Mouse (Mus musculus): ENCODE measurements at regions not wholly inside any gene's neighbourhood (a gene's known extent, or its start where the extent isn't known, plus 50 kb on each side); places are given as distances from the start of the nearest gene placed in this dataset.

DNA sequence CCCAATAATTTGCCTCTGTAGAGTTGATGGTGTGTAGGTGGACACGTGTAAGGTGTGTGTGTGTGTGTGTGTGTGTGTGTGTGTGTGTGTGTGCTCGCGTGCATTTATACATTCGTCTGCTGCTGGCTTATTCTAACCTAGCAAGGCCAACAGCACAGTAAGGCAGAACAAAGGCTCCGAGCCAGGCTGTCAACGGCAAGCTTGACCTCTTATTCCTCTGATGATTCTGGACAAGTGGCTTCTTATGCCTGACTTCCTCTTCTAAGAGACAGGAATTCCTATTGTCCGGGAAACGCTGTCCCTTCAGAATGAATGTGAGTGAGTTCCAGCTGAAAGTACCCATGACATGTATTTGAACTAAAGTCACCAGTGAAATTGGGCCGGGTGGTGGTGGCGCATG is 217.7 kb upstream of the Habp2 start:
- Histone ChIP-seq H3K27ac (replicated peaks) (no peak overlapping the region), H3K4me1 (replicated peaks; ENCODE audit: control insufficient read depth, insufficient read depth) (no peaks in the 10 kb centered on the region), H3K9me3 (ENCODE audit: control insufficient read depth, low read length) (no peaks in the 10 kb centered on the region), H3K4me2 (replicated peaks; ENCODE audit: low read depth) (no peak overlapping the region), H3K9ac (ENCODE audit: low read length) (no peak overlapping the region), H3K36me3 (ENCODE audit: control insufficient read depth, insufficient read depth, low read length) (no peaks in the 10 kb centered on the region), H3K4me3 (ENCODE audit: low read depth, low read length) (no peak overlapping the region), H3K27me3 (ENCODE audit: control insufficient read depth, insufficient read depth, low read length) (no peaks in the 10 kb centered on the region)
- WGBS, result 71% methylated on average over 10 of the region's 10 CpGs
- no peak for DNase-seq (ENCODE audit: low spot score)
- no peak for ATAC-seq (ENCODE audit: low FRiP score, low TSS enrichment)
- TF ChIP-seq EP300 (optimal IDR thresholded peaks at IDR 0.05) (no peak), CTCF (IDR thresholded peaks at IDR 0.05; ENCODE audit: low read depth) (no peak)

DNA sequence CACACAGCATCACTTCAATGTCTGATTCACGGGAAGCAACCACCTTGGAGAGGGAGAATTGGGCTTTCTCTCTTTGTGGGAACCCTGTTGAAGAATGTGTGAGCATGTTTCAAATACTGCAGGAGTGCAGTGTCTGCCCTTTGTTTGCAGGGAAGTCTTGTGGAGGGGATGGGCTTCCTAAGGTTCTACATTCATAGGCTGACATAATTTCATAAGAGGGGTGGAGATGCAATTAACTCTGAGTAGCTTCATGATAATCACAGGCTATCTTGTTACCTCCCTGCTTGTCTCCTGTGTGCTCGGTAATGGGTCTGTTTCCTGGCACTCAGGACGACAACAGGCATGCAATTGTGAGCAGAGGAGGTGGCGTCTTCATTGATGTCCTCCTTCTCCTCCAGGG is 215.6 kb upstream of the Habp2 start:
- 59% methylated on average over 4 of the region's 4 CpGs for WGBS
- no peaks in the 10 kb centered on the region for H3K9me3 ChIP-seq (ENCODE audit: control insufficient read depth, low read length)
- ATAC-seq (ENCODE audit: low FRiP score, low TSS enrichment), result no peak
- H3K4me3 ChIP-seq (ENCODE audit: low read depth, low read length), result no peak overlapping the region
- TF ChIP-seq CTCF (IDR thresholded peaks at IDR 0.05; ENCODE audit: low read depth), result no peak
- no peak for DNase-seq (ENCODE audit: low spot score)
- no peaks in the 10 kb centered on the region for H3K4me1 ChIP-seq (replicated peaks; ENCODE audit: control insufficient read depth, insufficient read depth)
- no peaks in the 10 kb centered on the region for H3K36me3 ChIP-seq (ENCODE audit: control insufficient read depth, insufficient read depth, low read length)
- H3K9ac ChIP-seq (ENCODE audit: low read length), result no peak overlapping the region
- H3K27me3 ChIP-seq (ENCODE audit: control insufficient read depth, insufficient read depth, low read length), result no peaks in the 10 kb centered on the region
- H3K4me2 ChIP-seq (replicated peaks; ENCODE audit: low read depth), result no peak overlapping the region
- H3K27ac ChIP-seq (replicated peaks), result no peak overlapping the region

GRCm38 (mm10) chr19:56076128-56076527 is 210.8 kb upstream of the Habp2 start:
- no peaks in the 10 kb centered on the region for H3K36me3 ChIP-seq (ENCODE audit: control insufficient read depth, insufficient read depth, low read length)
- WGBS, result 79% methylated on average over 8 of the region's 8 CpGs
- no peak overlapping the region for H3K4me3 ChIP-seq (ENCODE audit: low read depth, low read length)
- no peaks in the 10 kb centered on the region for H3K27me3 ChIP-seq (ENCODE audit: control insufficient read depth, insufficient read depth, low read length)
- H3K9me3 ChIP-seq (ENCODE audit: control insufficient read depth, low read length), result no peaks in the 10 kb centered on the region
- no peak overlapping the region for H3K27ac ChIP-seq (replicated peaks)
- TF ChIP-seq CTCF (IDR thresholded peaks at IDR 0.05; ENCODE audit: low read depth) (no peak), EP300 (optimal IDR thresholded peaks at IDR 0.05) (no peak)
- DNase-seq (ENCODE audit: low spot score), result no peak
- H3K4me1 ChIP-seq (replicated peaks; ENCODE audit: control insufficient read depth, insufficient read depth), result no peaks in the 10 kb centered on the region
- no peak for ATAC-seq (ENCODE audit: low FRiP score, low TSS enrichment)
- no peak overlapping the region for H3K9ac ChIP-seq (ENCODE audit: low read length)
- H3K4me2 ChIP-seq (replicated peaks; ENCODE audit: low read depth), result no peak overlapping the region

DNA sequence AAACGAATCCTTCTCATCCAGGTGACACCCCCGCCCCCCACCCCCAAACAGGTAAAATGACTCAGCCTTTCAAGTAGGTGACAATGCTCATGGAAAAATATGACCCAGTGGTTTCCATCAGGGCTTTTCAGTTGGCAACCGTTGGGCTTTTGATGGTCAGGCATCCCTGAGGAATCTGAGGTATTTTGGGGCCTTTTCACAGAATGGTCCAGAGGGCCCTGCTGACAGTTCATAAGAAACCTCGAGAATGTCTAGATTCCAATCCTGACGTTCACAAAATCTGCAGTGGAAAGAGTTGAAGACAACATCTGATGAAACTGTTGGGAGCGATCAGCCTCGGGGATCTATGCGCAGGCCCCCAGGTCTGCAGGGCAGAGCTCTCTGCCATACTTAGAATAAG is 209.4 kb upstream of the Habp2 start:
- H3K27me3 ChIP-seq (ENCODE audit: control insufficient read depth, insufficient read depth, low read length), result no peaks in the 10 kb centered on the region
- no peaks in the 10 kb centered on the region for H3K4me1 ChIP-seq (replicated peaks; ENCODE audit: control insufficient read depth, insufficient read depth)
- WGBS, result 74% methylated on average over 8 of the region's 8 CpGs
- no peak overlapping the region for H3K4me3 ChIP-seq (ENCODE audit: low read depth, low read length)
- no peaks in the 10 kb centered on the region for H3K36me3 ChIP-seq (ENCODE audit: control insufficient read depth, insufficient read depth, low read length)
- H3K9me3 ChIP-seq (ENCODE audit: control insufficient read depth, low read length), result no peaks in the 10 kb centered on the region
- DNase-seq (ENCODE audit: low spot score), result no peak
- H3K27ac ChIP-seq (replicated peaks), result no peak overlapping the region
- ATAC-seq (ENCODE audit: low FRiP score, low TSS enrichment), result no peak
- no peak overlapping the region for H3K4me2 ChIP-seq (replicated peaks; ENCODE audit: low read depth)
- TF ChIP-seq EP300 (optimal IDR thresholded peaks at IDR 0.05), result no peak
- TF ChIP-seq CTCF (IDR thresholded peaks at IDR 0.05; ENCODE audit: low read depth), result no peak
- H3K9ac ChIP-seq (ENCODE audit: low read length), result no peak overlapping the region

DNA sequence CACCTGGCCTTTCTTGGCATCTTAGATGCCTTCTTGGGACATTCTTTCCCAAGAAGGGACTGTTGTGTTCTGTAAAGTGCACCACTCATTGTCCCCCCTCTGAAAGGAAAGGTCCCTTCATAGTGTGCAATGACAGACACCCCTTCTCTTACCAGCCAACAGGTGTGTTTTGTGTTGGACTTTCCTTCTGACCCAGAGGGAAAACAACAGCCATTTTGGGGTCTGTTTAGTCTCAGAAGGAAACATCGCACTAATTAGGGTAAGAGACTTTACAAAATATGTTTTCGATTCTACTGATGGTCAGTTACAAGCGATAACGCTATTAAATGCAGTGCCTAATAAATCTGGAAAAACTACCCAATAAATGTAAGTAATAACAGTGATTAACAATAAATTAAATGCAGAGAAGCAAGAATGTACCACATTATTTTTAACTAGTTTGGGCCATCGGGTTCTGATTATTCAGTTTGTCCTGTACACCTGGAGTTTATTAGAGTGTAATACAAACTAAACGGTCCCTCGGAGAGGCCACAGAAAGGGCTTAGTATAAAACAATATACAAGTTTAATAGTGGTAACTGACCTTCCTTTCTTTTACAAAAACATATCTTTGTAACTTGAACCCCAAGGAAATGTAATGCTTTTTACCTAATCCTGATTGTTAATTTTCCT is 200.4 kb upstream of the Habp2 start:
- no peaks in the 10 kb centered on the region for H3K27me3 ChIP-seq (ENCODE audit: control insufficient read depth, insufficient read depth, low read length)
- 75% methylated on average over 7 of the region's 7 CpGs for WGBS
- no peak overlapping the region for H3K27ac ChIP-seq (replicated peaks)
- H3K4me2 ChIP-seq (replicated peaks; ENCODE audit: low read depth), result no peak overlapping the region
- no peaks in the 10 kb centered on the region for H3K4me1 ChIP-seq (replicated peaks; ENCODE audit: control insufficient read depth, insufficient read depth)
- no peaks in the 10 kb centered on the region for H3K36me3 ChIP-seq (ENCODE audit: control insufficient read depth, insufficient read depth, low read length)
- DNase-seq (ENCODE audit: low spot score) (no peak), ATAC-seq (ENCODE audit: low FRiP score, low TSS enrichment) (no peak)
- no peak for TF ChIP-seq EP300 (optimal IDR thresholded peaks at IDR 0.05)
- TF ChIP-seq CTCF (IDR thresholded peaks at IDR 0.05; ENCODE audit: low read depth), result no peak
- H3K4me3 ChIP-seq (ENCODE audit: low read depth, low read length), result no peak overlapping the region
- no peak overlapping the region for H3K9ac ChIP-seq (ENCODE audit: low read length)
- H3K9me3 ChIP-seq (ENCODE audit: control insufficient read depth, low read length), result peaks cover 5% of the 10 kb centered on the region; the same call in 1 of the 2 replicates

GRCm38 (mm10) chr19:56087127-56087526 is 199.8 kb upstream of the Habp2 start:
- WGBS, result 75% methylated on average over 6 of the region's 6 CpGs
- Histone ChIP-seq H3K4me2 (replicated peaks; ENCODE audit: low read depth) (no peak overlapping the region), H3K9me3 (ENCODE audit: control insufficient read depth, low read length) (peaks cover 5% of the 10 kb centered on the region; the same call in 1 of the 2 replicates), H3K4me1 (replicated peaks; ENCODE audit: control insufficient read depth, insufficient read depth) (no peaks in the 10 kb centered on the region), H3K9ac (ENCODE audit: low read length) (no peak overlapping the region), H3K27ac (replicated peaks) (no peak overlapping the region), H3K27me3 (ENCODE audit: control insufficient read depth, insufficient read depth, low read length) (no peaks in the 10 kb centered on the region), H3K4me3 (ENCODE audit: low read depth, low read length) (no peak overlapping the region), H3K36me3 (ENCODE audit: control insufficient read depth, insufficient read depth, low read length) (no peaks in the 10 kb centered on the region)
- DNase-seq (ENCODE audit: low spot score) (no peak), ATAC-seq (ENCODE audit: low FRiP score, low TSS enrichment) (no peak)
- TF ChIP-seq CTCF (IDR thresholded peaks at IDR 0.05; ENCODE audit: low read depth) (no peak), EP300 (optimal IDR thresholded peaks at IDR 0.05) (no peak)

All from stomach, postnatal 0 days (tissue).